Mouse (Mus musculus): ENCODE results near the gene Kat2b. TPM values are rescaled to one million over a fixed set of nuclear protein-coding genes. Genes with fewer than 3 reads are reported as not detected.
"Not testable (repeated sequence)": the region's sequence is repeated elsewhere in the genome, so short reads cannot be mapped to it uniquely, and the experiment has no call there.

Gene Kat2b
- polyA plus RNA-seq, 1 experiment from 2014 or later, result 4.2 TPM

GRCm38 (mm10) chr17:53661056-53661840 lies 94.6 kb downstream of the Kat2b start:
- H3K9ac ChIP-seq, result no peak overlapping the region
- no peaks in the 10 kb centered on the region for H3K4me1 ChIP-seq (replicated peaks)
- H3K9me3 ChIP-seq (replicated peaks), result no peaks in the 10 kb centered on the region
- H3K4me2 ChIP-seq, result no peak overlapping the region
- peaks cover 82% of the 10 kb centered on the region for H3K36me3 ChIP-seq (replicated peaks)
- no peak overlapping the region for H3K27ac ChIP-seq (replicated peaks)
- no peaks in the 10 kb centered on the region for H3K27me3 ChIP-seq
- no peak for ATAC-seq (ENCODE audit: insufficient read depth)
- no peak overlapping the region for H3K4me3 ChIP-seq (replicated peaks)
- 79% methylated on average over 6 of the region's 6 CpGs for WGBS (ENCODE audit: insufficient replicate concordance)

- Histone ChIP-seq H3K4me1 (replicated peaks) (no peaks in the 10 kb centered on the region), H3K4me3 (replicated peaks) (no peak overlapping the region)
Measured at GRCm38 (mm10) chr17:53664267-53664666, 97.6 kb downstream of the Kat2b start.

GRCm38 (mm10) chr17:53664703-53665382 lies 98.2 kb downstream of the Kat2b start:
- Histone ChIP-seq H3K4me2 (no peak overlapping the region), H3K36me3 (replicated peaks) (peaks cover 91% of the 10 kb centered on the region), H3K27me3 (no peaks in the 10 kb centered on the region), H3K27ac (replicated peaks) (no peak overlapping the region), H3K4me1 (replicated peaks) (no peaks in the 10 kb centered on the region), H3K4me3 (replicated peaks) (no peak overlapping the region), H3K9ac (no peak overlapping the region), H3K9me3 (replicated peaks) (no peaks in the 10 kb centered on the region)
- ATAC-seq (ENCODE audit: insufficient read depth), result no peak
- 59% methylated on average over 2 of the region's 2 CpGs for WGBS (ENCODE audit: insufficient replicate concordance)

More at GRCm38 (mm10) chr17:53664267-53664666, 97.6 kb downstream of the Kat2b start:
- no peaks in the 10 kb centered on the region for H3K9me3 ChIP-seq (replicated peaks)
- no peak overlapping the region for H3K27ac ChIP-seq (replicated peaks)
- H3K4me2 ChIP-seq, result no peak overlapping the region
- peaks cover 91% of the 10 kb centered on the region for H3K36me3 ChIP-seq (replicated peaks)
- H3K9ac ChIP-seq, result no peak overlapping the region
- WGBS (ENCODE audit: insufficient replicate concordance), result 62% methylated on average over 3 of the region's 3 CpGs
- no peaks in the 10 kb centered on the region for H3K27me3 ChIP-seq
- no peak for ATAC-seq (ENCODE audit: insufficient read depth)

GRCm38 (mm10) chr17:53670453-53670852 lies 103.8 kb downstream of the Kat2b start:
- Histone ChIP-seq H3K27me3 (no peaks in the 10 kb centered on the region), H3K9me3 (replicated peaks) (no peaks in the 10 kb centered on the region), H3K9ac (no peak overlapping the region), H3K36me3 (replicated peaks) (peaks cover 94% of the 10 kb centered on the region), H3K4me3 (replicated peaks) (no peak overlapping the region), H3K4me1 (replicated peaks) (no peaks in the 10 kb centered on the region), H3K4me2 (no peak overlapping the region), H3K27ac (replicated peaks) (no peak overlapping the region)
- no peak for ATAC-seq (ENCODE audit: insufficient read depth)
- WGBS (ENCODE audit: insufficient replicate concordance), result 80% methylated on average over 8 of the region's 8 CpGs

- Histone ChIP-seq H3K27me3 (no peaks in the 10 kb centered on the region), H3K36me3 (replicated peaks) (peaks cover 89% of the 10 kb centered on the region), H3K4me2 (no peak overlapping the region), H3K27ac (replicated peaks) (no peak overlapping the region), H3K4me1 (replicated peaks) (0 out of 2 replicates have a peak, but pooled peaks cover 4% of the 10 kb centered on the region), H3K9ac (no peak overlapping the region), H3K4me3 (replicated peaks) (no peak overlapping the region), H3K9me3 (replicated peaks) (no peaks in the 10 kb centered on the region)
- 79% methylated on average over 8 of the region's 8 CpGs for WGBS (ENCODE audit: insufficient replicate concordance)
- ATAC-seq (ENCODE audit: insufficient read depth), result no peak
Measured at GRCm38 (mm10) chr17:53678716-53679115, 112.1 kb downstream of the Kat2b start.

GRCm38 (mm10) chr17:53688321-53688720 lies 121.7 kb downstream of the Kat2b start:
- peaks cover 37% of the 10 kb centered on the region for H3K36me3 ChIP-seq (replicated peaks)
- no peak for ATAC-seq (ENCODE audit: insufficient read depth)
- H3K27ac ChIP-seq (replicated peaks), result peak overlapping the region; percentile 98; the same call in 1 of the 2 replicates
- H3K4me3 ChIP-seq (replicated peaks), result peak overlapping the region; percentile 85
- 5% methylated on average over 1 of the region's 1 CpGs for WGBS (ENCODE audit: insufficient replicate concordance)
- peak overlapping the region; percentile 80 for H3K9ac ChIP-seq
- H3K4me1 ChIP-seq (replicated peaks), result peaks cover 19% of the 10 kb centered on the region
- peak overlapping the region; percentile 62 for H3K4me2 ChIP-seq
- H3K9me3 ChIP-seq (replicated peaks), result no peaks in the 10 kb centered on the region
- H3K27me3 ChIP-seq, result no peaks in the 10 kb centered on the region

- Histone ChIP-seq H3K4me2 (peak within 1 kb of the TSS; percentile 88), H3K4me1 (replicated peaks) (peaks cover 19% of the 10 kb centered on the region), H3K9me3 (replicated peaks) (no peaks in the 10 kb centered on the region), H3K27me3 (no peaks in the 10 kb centered on the region), H3K27ac (replicated peaks) (peak within 1 kb of the TSS; percentile 98), H3K36me3 (replicated peaks) (peaks cover 29% of the 10 kb centered on the region), H3K9ac (peak within 1 kb of the TSS; percentile 84), H3K4me3 (replicated peaks) (peak within 1 kb of the TSS; percentile 85)
- under 1% methylated on average over 78 of the region's 78 CpGs for WGBS (ENCODE audit: insufficient replicate concordance)
- peak; percentile 97 for ATAC-seq (ENCODE audit: insufficient read depth)
Measured at GRCm38 (mm10) chr17:53688877-53689802, 122.5 kb downstream of the Kat2b start, which contains the start of gene Sgo1. Gene Sgo1 (minus strand): TSS chr17:53689333.

- Histone ChIP-seq H3K4me3 (replicated peaks) (peak overlapping the region; percentile 85), H3K9me3 (replicated peaks) (no peaks in the 10 kb centered on the region), H3K36me3 (replicated peaks) (peaks cover 21% of the 10 kb centered on the region), H3K27ac (replicated peaks) (peak overlapping the region; percentile 98), H3K9ac (peak overlapping the region; percentile 84), H3K4me2 (peak overlapping the region; percentile 88), H3K27me3 (no peaks in the 10 kb centered on the region), H3K4me1 (replicated peaks) (peaks cover 19% of the 10 kb centered on the region)
- WGBS (ENCODE audit: insufficient replicate concordance), result 12% methylated on average over 7 of the region's 7 CpGs
- no peak for ATAC-seq (ENCODE audit: insufficient read depth)
Measured at GRCm38 (mm10) chr17:53689946-53690345, 123.3 kb downstream of the Kat2b start.

GRCm38 (mm10) chr17:53694039-53694438 lies 127.4 kb downstream of the Kat2b start:
- Histone ChIP-seq H3K9ac (no peak overlapping the region), H3K27ac (replicated peaks) (no peak overlapping the region), H3K9me3 (replicated peaks) (no peaks in the 10 kb centered on the region), H3K4me1 (replicated peaks) (peaks cover 12% of the 10 kb centered on the region), H3K27me3 (no peaks in the 10 kb centered on the region), H3K36me3 (replicated peaks) (no peaks in the 10 kb centered on the region), H3K4me3 (replicated peaks) (no peak overlapping the region), H3K4me2 (no peak overlapping the region)
- no peak for ATAC-seq (ENCODE audit: insufficient read depth)
- 56% methylated on average over 2 of the region's 2 CpGs for WGBS (ENCODE audit: insufficient replicate concordance)

- not testable (repeated sequence) for H3K36me3 ChIP-seq (replicated peaks); H3K4me3 ChIP-seq (replicated peaks); H3K4me1 ChIP-seq (replicated peaks); H3K27ac ChIP-seq (replicated peaks); H3K9ac ChIP-seq; ATAC-seq (ENCODE audit: insufficient read depth); H3K9me3 ChIP-seq (replicated peaks); H3K4me2 ChIP-seq; H3K27me3 ChIP-seq
- WGBS (ENCODE audit: insufficient replicate concordance), result 79% methylated on average over 8 of the region's 8 CpGs
Measured at GRCm38 (mm10) chr17:53697521-53697920, 130.9 kb downstream of the Kat2b start.
